Mouse (Mus musculus): ENCODE measurements around the gene Ube2n.

GRCm38 (mm10) chr10:95471186-95471585 is 43.8 kb upstream of the Ube2n start:
- TF ChIP-seq FLI1 (IDR thresholded peaks at IDR 0.05; ENCODE audit: low read length), result no peak
- no peak for TF ChIP-seq GATA1 (IDR thresholded peaks at IDR 0.05; ENCODE audit: borderline replicate concordance, low read length)
